Mouse (Mus musculus): ENCODE results near the gene Prdx3. TPM values are rescaled to one million over a fixed set of nuclear protein-coding genes. Genes with fewer than 3 reads are reported as not detected.

Prdx3 gene
- polyA plus RNA-seq, 1 experiment from 2014 or later, result 104 TPM

DNA sequence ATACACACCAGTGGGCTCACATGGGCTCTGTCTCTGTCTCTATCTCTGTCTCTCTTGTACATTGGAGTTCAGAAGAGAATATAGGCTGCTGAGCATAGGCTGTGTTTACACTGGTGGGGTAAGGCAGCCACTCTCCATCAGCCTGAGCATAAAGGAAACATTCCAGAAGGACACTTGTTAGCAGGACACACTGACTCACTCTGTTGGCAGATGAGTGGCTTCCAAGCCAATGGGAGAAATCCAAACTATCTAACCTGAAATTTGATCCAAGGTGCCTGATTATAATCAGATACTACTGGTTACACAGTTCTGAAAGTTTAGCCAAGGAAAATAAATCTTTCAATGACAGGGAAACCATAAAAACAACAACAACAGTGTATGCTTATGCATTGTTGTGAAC is 28.6 kb downstream of the Prdx3 start:
- H3K9ac ChIP-seq, result no peak overlapping the region
- no peaks in the 10 kb centered on the region for H3K4me1 ChIP-seq
- H3K4me2 ChIP-seq, result no peak overlapping the region
- ATAC-seq (ENCODE audit: insufficient number of reproducible peaks, insufficient read depth, low FRiP score, low TSS enrichment, low read depth), result no peak
- no peaks in the 10 kb centered on the region for H3K9me3 ChIP-seq
- peaks cover 37% of the 10 kb centered on the region for H3K36me3 ChIP-seq
- H3K4me3 ChIP-seq, result no peak overlapping the region
- H3K27ac ChIP-seq, result no peak overlapping the region
- H3K27me3 ChIP-seq, result no peaks in the 10 kb centered on the region

DNA sequence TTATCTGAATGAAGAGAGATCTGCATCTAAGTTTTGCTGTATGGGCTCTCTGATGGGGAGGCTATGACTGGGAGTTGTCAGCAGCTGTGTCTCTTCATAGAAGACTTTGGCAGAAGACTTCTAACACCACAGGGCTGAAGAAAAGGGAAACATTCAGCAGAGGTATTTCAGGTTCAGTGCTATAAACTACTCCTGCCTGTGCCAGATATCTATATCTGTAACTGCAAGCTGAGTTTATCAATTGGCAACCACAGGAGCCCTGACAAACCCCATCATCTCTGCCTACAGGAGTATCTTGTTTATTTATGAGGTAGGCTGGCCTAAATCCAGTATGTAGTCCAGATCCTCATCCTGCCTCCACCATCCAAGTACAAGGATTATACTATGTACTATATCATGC is 31.0 kb downstream of the Prdx3 start:
- H3K4me3 ChIP-seq, result no peak overlapping the region
- peaks cover 39% of the 10 kb centered on the region for H3K36me3 ChIP-seq
- no peak overlapping the region for H3K27ac ChIP-seq
- H3K27me3 ChIP-seq, result no peaks in the 10 kb centered on the region
- no peak overlapping the region for H3K4me2 ChIP-seq
- ATAC-seq (ENCODE audit: insufficient number of reproducible peaks, insufficient read depth, low FRiP score, low TSS enrichment, low read depth), result no peak
- no peaks in the 10 kb centered on the region for H3K9me3 ChIP-seq
- no peak overlapping the region for H3K9ac ChIP-seq
- H3K4me1 ChIP-seq, result no peaks in the 10 kb centered on the region

DNA sequence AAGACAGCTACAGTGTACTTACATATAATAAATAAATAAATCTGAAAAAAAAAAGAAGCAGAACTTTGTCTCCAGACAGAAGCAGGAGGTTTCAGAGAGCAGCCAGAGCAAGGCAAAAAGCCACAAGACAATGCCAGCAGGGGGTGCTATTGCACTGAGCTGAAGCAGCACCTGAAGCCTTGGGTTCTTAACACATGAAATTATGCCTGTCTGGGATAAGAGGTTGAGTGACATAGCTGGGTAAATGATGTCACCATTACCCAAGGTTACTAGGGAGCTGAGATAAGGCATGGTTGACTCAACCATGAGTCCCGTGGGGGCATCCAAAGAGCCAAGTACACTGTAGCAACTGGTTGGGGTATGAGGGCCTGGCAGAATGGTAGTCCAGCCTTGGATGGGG is 36.6 kb downstream of the Prdx3 start:
- ATAC-seq (ENCODE audit: insufficient number of reproducible peaks, insufficient read depth, low FRiP score, low TSS enrichment, low read depth), result no peak
- no peak overlapping the region for H3K4me2 ChIP-seq
- 71% methylated on average over 1 of the region's 1 CpGs for WGBS
- peaks cover 72% of the 10 kb centered on the region for H3K36me3 ChIP-seq
- no peaks in the 10 kb centered on the region for H3K27me3 ChIP-seq
- no peaks in the 10 kb centered on the region for H3K9me3 ChIP-seq
- H3K27ac ChIP-seq, result no peak overlapping the region
- no peak overlapping the region for H3K4me3 ChIP-seq
- no peaks in the 10 kb centered on the region for H3K4me1 ChIP-seq
- H3K9ac ChIP-seq, result no peak overlapping the region

DNA sequence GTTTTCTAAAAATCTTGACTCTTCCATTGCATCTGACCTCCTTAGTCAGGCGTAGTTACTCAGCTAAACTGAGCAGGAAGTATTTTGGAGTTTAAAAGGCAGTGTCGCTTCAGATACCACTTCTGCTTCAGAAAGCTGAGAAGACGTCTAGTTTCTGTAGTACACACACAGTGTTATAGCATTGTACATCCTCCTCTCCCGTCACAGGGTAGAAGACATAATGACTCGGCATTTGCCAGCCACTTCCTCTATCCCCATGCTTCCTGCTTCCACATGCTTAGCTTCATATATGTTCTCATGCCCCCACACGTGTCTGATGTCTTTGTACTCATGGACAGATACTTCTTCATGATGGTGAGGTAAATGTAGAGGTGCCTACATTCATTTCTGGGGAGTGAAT is 55.7 kb downstream of the Prdx3 start:
- Histone ChIP-seq H3K9ac (no peak overlapping the region), H3K4me1 (no peaks in the 10 kb centered on the region), H3K4me3 (no peak overlapping the region), H3K9me3 (no peaks in the 10 kb centered on the region), H3K27me3 (no peaks in the 10 kb centered on the region), H3K27ac (no peak overlapping the region), H3K36me3 (peaks cover 69% of the 10 kb centered on the region), H3K4me2 (no peak overlapping the region)
- WGBS, result 86% methylated on average over 6 of the region's 6 CpGs
- ATAC-seq (ENCODE audit: insufficient number of reproducible peaks, insufficient read depth, low FRiP score, low TSS enrichment, low read depth), result no peak

Other genes with a start within 250 kb of the Prdx3 start
- 1.8 and 2.3 TPM in 2 replicates for gene Nanos1, start 118.6 kb downstream of the Prdx3 start, polyA plus RNA-seq (2015; fragmentation: Nextera tagmentation; extraction: Ambion mirVana)
- 145 and 152 TPM in 2 replicates for gene Eif3a, start 83.9 kb downstream of the Prdx3 start, polyA plus RNA-seq (2015; fragmentation: Nextera tagmentation; extraction: Ambion mirVana)
- 35.0 and 36.7 TPM in 2 replicates for gene Fam45a, start 63.0 kb downstream of the Prdx3 start, polyA plus RNA-seq (2015; fragmentation: Nextera tagmentation; extraction: Ambion mirVana)
- gene Sfxn4, start 13.1 kb downstream of the Prdx3 start, polyA plus RNA-seq (2015; fragmentation: Nextera tagmentation; extraction: Ambion mirVana), result 11.6 and 11.9 TPM in 2 replicates
- 2.9 and 3.6 TPM in 2 replicates for gene Grk5, start 15.2 kb upstream of the Prdx3 start, polyA plus RNA-seq (2015; fragmentation: Nextera tagmentation; extraction: Ambion mirVana)